Mouse (Mus musculus) embryo, embryonic 11 days (tissue): ENCODE data around the gene Gjb5.

Experiments
- DNase-seq: peaks from one replicate; pipeline ENCODE4 v3.0.0-alpha.2; 2015

Gjb5 gene

GRCm38 (mm10) chr4:127358018-127358417 is at the start of gene Gjb5:
Gene Gjb5 (minus strand): TSS chr4:127358181.
- peak; percentile 34 for DNase-seq

GRCm38 (mm10) chr4:127402614-127403013 is 44.6 kb upstream of the Gjb5 start:
- peak; percentile 44 for DNase-seq

DNA sequence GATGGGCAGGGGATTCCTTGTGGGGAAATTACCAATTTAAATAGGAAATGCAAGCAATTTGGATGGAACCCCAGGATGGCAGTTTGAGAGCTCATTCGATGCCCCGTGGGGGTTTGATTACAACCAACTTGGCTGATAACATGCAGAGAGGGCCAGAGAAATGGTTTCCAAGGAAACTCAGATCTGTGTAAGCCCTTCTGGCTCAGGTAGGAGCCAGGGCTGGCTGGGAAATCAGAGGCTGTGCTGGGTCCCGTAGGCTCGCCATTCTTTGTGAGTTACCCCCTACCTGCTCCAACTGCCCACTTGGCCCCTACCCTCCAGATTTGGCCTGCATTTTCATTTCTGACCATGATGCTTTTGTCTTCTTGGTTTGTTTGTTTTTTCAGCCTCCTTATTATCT is 44.2 kb upstream of the Gjb5 start:
- DNase-seq = no peak

DNA sequence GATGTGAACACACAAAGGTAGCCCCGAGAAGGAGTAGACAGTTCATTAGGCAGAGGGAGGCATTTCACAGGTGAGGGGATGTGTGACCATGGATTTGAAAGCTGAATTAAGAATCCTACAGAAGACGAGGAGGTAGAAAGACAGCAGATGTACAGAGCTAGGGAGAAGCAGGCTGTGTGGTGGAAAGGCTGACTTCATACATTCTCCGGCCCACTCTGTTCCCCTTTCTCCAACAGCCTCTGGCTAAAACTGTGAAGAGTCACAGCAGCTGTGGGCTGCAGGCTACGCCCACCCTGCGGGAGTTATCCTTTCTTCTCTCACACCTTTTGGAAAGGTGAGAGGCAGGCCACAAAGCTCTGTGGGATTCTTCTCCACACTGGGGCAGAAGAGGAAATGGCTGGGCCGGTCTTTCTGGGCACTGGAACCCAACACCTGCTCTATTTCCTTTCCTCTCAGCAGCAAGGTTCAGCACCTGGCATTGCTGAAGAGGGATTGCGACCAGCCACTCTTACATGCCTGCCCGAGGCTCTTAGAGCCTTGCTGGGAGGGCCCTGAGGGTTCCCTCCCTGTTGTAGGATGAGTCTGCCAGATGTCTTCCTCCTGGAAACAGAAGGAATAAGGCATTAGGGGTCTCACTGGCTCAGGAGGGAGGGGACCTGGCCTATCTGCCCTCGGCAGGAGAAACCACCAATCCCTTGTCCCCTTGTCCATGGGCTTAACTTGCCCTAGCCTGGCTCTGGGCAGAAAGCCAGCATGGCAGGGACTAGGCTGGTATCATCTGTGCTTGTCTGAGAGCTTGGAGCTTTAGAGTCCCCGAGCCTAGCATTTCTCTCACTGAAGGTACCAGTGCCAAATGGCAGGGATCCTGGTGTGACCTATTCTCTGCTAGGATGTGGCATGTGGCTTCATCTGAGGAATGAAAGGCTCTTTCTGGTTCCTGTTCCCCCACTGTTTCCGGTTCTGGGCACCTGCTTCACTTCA is 42.5 kb upstream of the Gjb5 start:
- DNase-seq = no peak

GRCm38 (mm10) chr4:127395591-127395990 is 37.6 kb upstream of the Gjb5 start:
- DNase-seq = no peak

DNA sequence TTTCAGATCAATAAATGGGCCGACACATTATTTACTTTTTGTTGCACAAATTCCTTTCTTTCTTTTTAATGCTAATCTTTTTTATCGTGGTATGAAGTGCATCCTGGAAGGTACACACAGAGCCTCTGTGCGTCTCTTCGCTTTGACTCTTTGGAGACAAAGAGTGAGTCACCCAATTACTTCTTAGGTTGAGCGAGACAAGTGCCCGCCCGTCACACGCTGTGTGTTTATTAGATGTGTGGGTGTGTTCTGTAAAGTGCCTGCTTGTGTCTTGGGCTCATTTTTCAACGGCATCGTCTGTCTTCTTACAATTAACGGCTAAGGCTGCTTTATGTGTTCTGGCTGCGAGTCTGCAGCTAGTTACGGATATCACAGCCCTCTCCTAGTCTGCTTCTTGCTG is 31.7 kb upstream of the Gjb5 start:
- DNase-seq = no peak

DNA sequence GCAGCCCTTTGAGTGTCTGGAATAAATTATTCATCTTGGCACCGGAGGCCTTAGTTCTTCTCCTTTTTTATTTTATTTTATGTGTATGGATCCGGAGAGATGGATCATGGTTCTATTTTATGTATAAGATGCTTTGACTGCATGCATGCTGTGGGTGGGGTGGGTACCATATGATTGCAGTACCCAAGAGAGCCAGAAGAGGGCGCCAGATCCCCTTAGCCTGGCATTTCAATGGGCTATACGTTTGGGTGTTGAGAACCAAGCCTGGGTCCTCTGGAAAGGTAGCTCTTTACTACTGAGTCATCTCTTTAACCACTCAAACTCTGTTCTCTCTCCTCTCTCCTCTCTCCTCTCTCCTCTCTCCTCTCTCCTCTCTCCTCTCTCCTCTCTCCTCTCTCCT is 19.4 kb upstream of the Gjb5 start:
- no peak for DNase-seq

DNA sequence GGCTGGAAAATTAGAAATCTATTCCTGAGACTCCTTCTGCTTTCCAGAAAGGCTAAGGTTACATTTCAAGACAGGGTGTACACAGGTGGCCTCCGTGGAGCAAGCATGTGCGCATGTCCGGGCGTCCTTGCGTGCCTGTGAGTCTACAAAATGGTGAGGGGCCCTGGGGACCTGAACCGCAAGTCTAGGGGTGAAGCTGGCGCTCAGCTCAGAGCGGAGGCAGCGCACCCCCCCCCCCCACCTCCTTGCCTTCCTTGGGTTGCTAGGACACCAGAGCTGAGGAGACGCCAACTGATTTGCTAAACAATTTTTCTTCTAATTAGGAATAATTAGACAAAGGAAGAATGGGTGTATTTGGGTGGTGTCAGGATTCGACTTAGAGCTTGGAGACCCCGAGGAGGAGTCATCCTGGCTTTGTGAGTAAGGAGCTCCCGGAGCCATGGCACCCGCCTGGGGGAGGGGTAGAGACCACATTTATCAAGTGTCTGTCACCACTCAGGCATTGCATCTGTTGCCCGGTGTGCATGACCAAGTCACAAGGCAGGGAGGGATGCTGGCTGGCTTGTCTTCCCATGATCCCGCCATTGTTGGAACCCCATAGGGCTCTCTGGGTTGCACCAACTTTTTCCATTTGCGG is 17.7 kb upstream of the Gjb5 start:
- DNase-seq = no peak

- DNase-seq = no peak
Observed at GRCm38 (mm10) chr4:127374645-127375044, 16.7 kb upstream of the Gjb5 start.

DNA sequence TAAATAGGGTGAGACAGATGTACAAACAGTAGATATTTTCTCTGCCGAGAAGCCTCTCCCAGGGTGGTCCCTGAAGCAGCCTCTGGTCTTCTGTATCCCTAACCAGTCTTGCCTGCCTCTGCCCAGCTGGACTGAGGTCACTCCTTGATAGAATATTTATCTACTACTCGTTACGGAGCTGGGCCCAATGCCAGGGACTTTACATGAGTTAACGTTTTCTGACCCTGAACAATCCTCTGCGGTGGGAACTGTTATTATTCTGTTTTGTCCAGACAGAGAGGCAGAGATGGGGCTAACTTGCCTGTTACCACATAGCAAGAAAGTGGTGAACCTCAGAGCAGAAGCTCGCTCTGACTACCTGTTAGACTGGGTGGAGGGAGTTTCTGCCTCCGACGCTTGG is 15.5 kb upstream of the Gjb5 start:
- DNase-seq = no peak

GRCm38 (mm10) chr4:127371546-127371945 is 13.6 kb upstream of the Gjb5 start:
- no peak for DNase-seq

DNA sequence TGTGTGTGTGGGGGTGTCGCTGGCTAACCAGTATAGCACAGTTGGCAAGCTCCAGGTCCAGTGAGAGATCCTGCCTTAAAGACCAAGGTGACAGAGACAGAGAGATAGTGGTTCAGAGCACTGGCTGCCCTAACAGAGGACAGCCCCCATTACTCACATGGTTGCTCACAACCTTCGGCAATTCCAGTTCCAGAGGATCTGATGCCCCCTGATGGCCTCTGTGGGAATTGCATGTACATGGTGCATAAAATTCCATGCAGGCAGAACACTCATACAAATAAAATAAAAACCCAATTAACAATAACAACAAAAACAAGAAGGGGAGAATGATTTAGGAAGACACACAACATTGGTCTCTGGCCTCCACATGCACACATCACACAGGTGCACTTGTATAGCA is 12.5 kb upstream of the Gjb5 start:
- DNase-seq = peak; percentile 54

DNA sequence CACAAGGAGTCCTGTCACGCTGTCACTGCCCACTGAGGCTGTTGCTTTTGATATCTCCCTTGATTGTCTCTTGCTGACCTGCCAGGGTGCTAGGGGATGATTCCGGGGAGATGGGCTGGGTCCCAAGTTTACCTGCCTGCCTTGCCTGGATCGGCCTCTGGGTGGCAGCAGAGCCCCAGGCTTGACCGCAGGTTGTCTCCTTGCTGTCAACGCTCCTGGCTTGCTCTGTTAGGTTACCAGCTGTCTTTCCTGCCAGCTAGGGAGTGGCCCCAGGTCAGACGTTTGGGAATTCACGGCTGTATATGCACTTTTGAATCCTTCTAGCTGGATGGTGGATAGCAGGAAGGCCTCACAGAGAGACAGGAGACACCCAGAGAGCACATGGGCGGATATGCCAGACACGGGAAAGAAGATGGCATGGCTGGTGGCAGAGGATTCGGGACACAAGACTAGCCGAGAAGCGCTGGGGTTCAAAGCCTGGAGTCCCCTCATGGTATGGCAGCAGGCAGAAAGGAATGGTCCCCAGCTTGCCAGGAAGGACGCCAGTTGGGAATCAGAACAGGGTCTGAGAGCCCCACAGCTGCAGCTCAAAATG is 10.5 kb upstream of the Gjb5 start:
- DNase-seq = peak; percentile 80

DNA sequence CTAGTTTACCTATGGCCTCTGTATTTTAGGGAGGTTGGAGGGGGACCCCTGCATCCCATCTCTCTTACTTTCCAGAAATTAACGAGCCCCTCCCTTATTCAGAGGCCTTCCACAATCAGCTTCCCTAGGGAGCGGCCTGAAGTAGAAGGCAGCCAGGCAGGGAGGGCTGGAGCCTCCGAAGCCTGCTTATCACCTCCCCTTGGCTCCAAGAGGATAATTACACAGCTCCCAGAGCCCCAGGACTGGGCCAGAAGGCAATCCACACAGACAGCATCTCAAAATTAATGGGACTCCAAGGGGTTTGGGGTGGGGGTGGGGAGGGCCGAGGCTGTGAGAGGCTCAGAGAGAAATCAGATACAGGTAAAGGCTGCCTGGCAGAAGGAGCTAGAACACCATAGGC is 7.9 kb upstream of the Gjb5 start:
- no peak for DNase-seq

DNA sequence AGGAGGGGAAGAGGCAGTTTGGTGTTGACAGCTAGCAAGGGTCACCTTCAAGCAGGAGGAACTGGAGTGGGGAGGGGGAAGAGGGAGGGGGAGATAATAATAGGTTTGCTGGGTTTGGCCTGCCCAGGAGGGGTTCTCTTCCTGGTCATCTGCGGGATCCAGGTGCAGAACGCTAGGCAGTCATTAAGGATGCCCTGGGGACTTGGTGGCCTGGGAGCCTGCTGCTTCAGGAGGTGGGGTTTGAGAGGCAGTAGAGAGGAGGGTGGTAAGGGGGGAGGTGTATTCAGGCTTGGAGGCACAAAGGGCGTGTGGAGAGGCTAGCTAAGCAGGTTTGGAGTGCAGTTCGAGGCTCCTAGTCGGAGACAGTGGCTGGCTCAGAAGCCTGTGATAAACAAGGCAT is 7.5 kb upstream of the Gjb5 start:
- DNase-seq = no peak

DNA sequence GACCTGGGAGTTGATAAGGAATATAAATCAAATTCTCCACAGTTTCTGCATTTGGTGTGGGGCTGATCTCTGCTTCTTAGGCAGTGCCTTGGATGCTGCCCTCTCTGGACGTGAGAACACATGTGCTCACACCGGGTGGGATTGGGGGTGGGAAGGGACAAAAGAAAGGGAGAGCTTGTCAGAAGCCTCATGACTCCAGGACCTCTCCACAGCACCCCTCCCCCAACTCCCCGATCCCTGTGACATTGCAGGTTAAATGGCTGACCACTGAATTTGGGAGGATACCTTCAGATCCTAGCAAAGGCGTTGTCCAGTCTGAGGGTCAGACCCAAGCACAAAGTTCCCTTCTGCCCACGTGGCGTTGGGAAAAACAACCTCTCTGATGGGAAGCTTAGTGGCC is 6.5 kb upstream of the Gjb5 start:
- no peak for DNase-seq

DNA sequence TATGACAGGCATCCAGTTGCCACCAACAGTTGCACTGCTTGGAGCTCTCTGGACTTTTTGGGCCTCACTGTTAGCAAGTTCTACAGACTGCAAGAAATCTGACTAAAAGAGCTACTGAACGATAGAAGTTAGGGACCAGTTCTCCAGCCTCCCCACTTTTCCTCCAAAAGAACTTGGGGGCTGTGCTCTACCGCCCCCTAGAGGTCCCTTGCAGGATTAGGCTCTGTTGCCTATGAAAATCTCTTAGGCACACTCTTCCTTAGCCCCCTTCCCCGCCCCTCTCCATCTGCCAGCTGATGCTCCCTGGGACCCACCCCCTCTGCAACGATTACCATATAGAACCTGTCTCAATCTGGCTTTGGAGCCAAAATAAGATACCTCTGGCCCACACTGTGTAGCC is 5.3 kb upstream of the Gjb5 start:
- no peak for DNase-seq

DNA sequence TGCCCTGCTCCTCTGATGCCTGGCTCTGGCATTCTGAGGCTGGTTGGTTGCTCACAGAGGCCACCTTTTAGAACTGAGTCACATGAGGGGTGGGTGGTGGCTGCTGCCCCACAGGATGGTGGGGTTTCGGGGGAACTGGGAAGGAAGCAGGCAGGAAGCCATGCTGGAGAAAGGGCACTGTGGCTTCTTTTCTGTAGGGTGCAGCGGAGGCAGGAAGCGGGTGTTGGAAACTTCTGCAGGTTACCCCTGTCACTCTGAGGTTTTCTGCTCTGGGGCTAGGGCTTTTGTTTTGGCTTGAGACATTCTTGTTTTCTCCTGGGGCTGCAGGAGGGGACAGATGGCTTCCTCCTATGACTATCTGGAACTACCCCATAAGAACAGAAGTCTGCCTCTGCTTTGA is 4.5 kb upstream of the Gjb5 start:
- DNase-seq = no peak

GRCm38 (mm10) chr4:127354506-127355485 is 3.2 kb downstream of the Gjb5 start:
- no peak for DNase-seq

DNA sequence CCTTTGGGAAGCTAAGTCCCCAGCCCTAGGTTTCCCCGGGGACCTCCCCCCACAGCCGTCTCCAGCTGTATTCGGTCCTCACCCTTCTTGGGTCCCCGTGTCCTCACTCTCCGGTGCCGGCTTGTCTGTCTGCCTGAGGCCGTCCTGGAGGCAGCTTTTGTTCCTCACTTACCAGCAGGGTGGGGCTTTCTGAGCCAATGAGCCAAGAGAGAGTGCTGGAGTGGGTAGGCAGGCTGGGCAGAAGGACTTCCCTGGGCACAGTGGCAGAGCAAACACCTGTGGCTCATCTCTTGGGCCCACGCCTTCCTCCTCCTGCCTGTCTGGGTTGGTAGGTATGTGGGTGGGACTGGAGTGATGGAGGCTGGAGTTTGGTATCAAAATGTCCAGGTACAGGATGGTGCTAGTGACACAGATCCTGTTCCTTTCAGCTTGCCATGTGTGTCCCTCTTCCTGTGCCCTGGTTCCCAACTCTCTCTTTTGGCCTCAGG is 4.0 kb downstream of the Gjb5 start, which contains the start of gene Gjb4:
Gene Gjb4, minus strand, starts transcription at position 131 of the 488 bp plus-strand sequence.
- DNase-seq = no peak

- DNase-seq = no peak
Observed at GRCm38 (mm10) chr4:127352594-127352993, 5.4 kb downstream of the Gjb5 start.

GRCm38 (mm10) chr4:127349560-127350300 is 8.3 kb downstream of the Gjb5 start:
- DNase-seq = no peak
